Mouse (Mus musculus) heart, postnatal 0 days (tissue): ENCODE results near the gene Spaca7.

ENCODE experiments used
- CTCF ChIP-seq: IDR thresholded peaks from 2 replicates; pipeline ENCODE4 v1.5.1; 2016; ENCODE audit warnings: antibody characterized with exemption, control low read depth, low read depth
- EP300 ChIP-seq: IDR thresholded peaks from 2 replicates; pipeline ENCODE4 v1.6.1; 2016; ENCODE audit warnings: antibody characterized with exemption, low read depth

DNA sequence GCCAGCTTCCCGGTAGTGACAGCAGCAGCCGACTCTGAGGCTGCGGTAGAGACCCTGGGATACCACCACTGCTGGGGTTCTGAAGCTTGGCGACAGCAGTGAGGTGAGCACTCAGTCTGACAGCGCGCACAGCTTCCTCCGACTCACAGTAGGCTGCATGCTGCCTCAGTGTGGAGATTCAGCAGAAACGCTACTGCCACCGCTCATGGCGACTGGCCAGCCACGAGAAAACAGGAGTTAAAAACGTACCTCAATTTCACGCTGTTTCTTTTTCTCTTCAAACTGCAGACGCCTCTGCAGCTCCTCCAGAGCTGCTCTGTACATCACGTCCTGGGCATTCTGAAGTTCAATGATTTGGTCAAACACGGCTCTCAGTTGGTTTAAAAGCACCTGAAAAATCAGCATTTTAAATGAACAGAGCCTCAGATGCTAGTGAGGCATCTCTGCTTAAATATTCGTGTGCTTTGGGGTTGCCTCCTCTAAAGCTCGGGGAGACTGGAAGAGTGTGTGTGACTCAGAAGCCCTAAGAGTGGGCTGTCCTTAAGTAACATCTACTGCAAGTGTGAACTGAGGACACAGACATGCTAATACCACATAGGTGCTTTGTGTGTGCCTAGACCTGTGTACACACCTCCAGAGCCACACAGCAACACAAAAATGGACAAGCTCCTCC is 48.9 kb downstream of the Spaca7 start:
- TF ChIP-seq CTCF, result no peak
- no peak for TF ChIP-seq EP300
